Mouse (Mus musculus) heart, postnatal 0 days (tissue): ENCODE measurements around the gene Col18a1. TPM values are rescaled to one million over a fixed set of nuclear protein-coding genes. Genes with fewer than 3 reads are reported as not detected.
A peak's percentile ranks its signal among the peaks of the same experiment; 100 is the strongest.

Experiments
- ATAC-seq: fragments of 200-750 bp; cut with Nextera tagmentation; 2 replicates; pipeline ENCODE4 v1.8.0; 2017; ENCODE audit warnings: low read depth, moderate number of reproducible peaks, moderate library complexity; ENCODE audit not compliant: insufficient read depth
- DNase-seq: peaks from one replicate; pipeline ENCODE4 v3.0.0-alpha.2; 2016; ENCODE audit warnings: low spot score
- H3K27ac ChIP-seq: fragments of 300-500 bp; sonication (generic); 2 replicates; pipeline ENCODE4 v1.5.1; 2014; ENCODE audit warnings: low read depth, mild to moderate bottlenecking
- H3K27me3 ChIP-seq: fragments of 300-500 bp; sonication (generic); 2 replicates; pipeline ENCODE4 v1.6.1; 2014; ENCODE audit warnings: low read length, mixed read lengths; ENCODE audit not compliant: control insufficient read depth, insufficient read depth
- H3K36me3 ChIP-seq: fragments of 300-500 bp; sonication (generic); replicated peaks from 2 replicates; pipeline ENCODE4 v1.6.1; 2014; ENCODE audit warnings: low read length, mixed read lengths; ENCODE audit not compliant: control insufficient read depth, insufficient read depth
- H3K4me1 ChIP-seq: fragments of 300-500 bp; sonication (generic); 2 replicates; pipeline ENCODE4 v1.6.1; 2014; ENCODE audit warnings: antibody characterized with exemption; ENCODE audit not compliant: control insufficient read depth, insufficient read depth
- H3K4me2 ChIP-seq: fragments of 300-500 bp; sonication (generic); 2 replicates; pipeline ENCODE4 v1.6.1; 2014; ENCODE audit warnings: low read depth, mild to moderate bottlenecking, low read length, moderate library complexity
- H3K4me3 ChIP-seq: fragments of 300-500 bp; sonication (generic); 2 replicates; pipeline ENCODE4 v1.5.1; 2014; ENCODE audit warnings: low read depth, low read length
- H3K9ac ChIP-seq: fragments of 300-500 bp; sonication (generic); replicated peaks from 2 replicates; pipeline ENCODE4 v1.6.1; 2014; ENCODE audit warnings: low read depth, low read length, mixed read lengths
- H3K9me3 ChIP-seq: fragments of 300-500 bp; sonication (generic); replicated peaks from 2 replicates; pipeline ENCODE4 v1.6.1; 2016; ENCODE audit warnings: low read length; ENCODE audit not compliant: control insufficient read depth
- CTCF ChIP-seq: IDR thresholded peaks from 2 replicates; pipeline ENCODE4 v1.5.1; 2016; ENCODE audit warnings: antibody characterized with exemption, control low read depth, low read depth
- EP300 ChIP-seq: IDR thresholded peaks from 2 replicates; pipeline ENCODE4 v1.6.1; 2016; ENCODE audit warnings: antibody characterized with exemption, low read depth
- WGBS: fragments of 180-500 bp; shearing (Covaris S2); extraction: QIAGEN DNeasy Blood & Tissue Kit; methylation state at CpG from one replicate; pipeline ENCODE4 v1.1.7; 2014; 5-methylcytosine and 5-hydroxymethylcytosine counted together
- polyA plus RNA-seq: library from polyadenylated mRNA; unstranded; fragments of >200 nt; fragmentation: Nextera tagmentation; extraction: Ambion mirVana; gene quantifications from 2 replicates; pipeline ENCODE4 v1.2.1, GENCODE M21; 2015
- total RNA-seq: library from RNA; depleted of rRNA; stranded (reverse); fragments of >200 nt; gene quantifications from 2 replicates; pipeline ENCODE4 v1.2.3, GENCODE M21; 2014; ENCODE audit warnings: low replicate concordance

The Col18a1 gene
- total and polyA plus RNA-seq, 2 experiments from 2014 or later: 47.3 to 130 TPM

- no peaks in the 10 kb centered on the region for H3K27me3 ChIP-seq
- no peak overlapping the region for H3K27ac ChIP-seq
- no peak overlapping the region for H3K9ac ChIP-seq
- H3K9me3 ChIP-seq: no peaks in the 10 kb centered on the region
- H3K36me3 ChIP-seq: no peaks in the 10 kb centered on the region
- WGBS: 80% methylated on average over 4 of the region's 4 CpGs
- H3K4me3 ChIP-seq: no peak overlapping the region
- DNase-seq (no peak), ATAC-seq (no peak)
- 0 out of 2 replicates have a peak, but pooled peaks have one; percentile 6 for TF ChIP-seq CTCF
- TF ChIP-seq EP300: no peak
- H3K4me2 ChIP-seq: no peak overlapping the region
- peaks cover 4% of the 10 kb centered on the region; the same call in 1 of the 2 replicates for H3K4me1 ChIP-seq
Measured at GRCm38 (mm10) chr10:77120501-77120900, 45.8 kb downstream of the Col18a1 start.

- no peaks in the 10 kb centered on the region for H3K27me3 ChIP-seq
- no peak overlapping the region for H3K4me3 ChIP-seq
- ATAC-seq (no peak), DNase-seq (no peak)
- no peaks in the 10 kb centered on the region for H3K9me3 ChIP-seq
- H3K9ac ChIP-seq: no peak overlapping the region
- no peak overlapping the region for H3K27ac ChIP-seq
- no peaks in the 10 kb centered on the region for H3K36me3 ChIP-seq
- no peak overlapping the region for H3K4me2 ChIP-seq
- TF ChIP-seq CTCF: no peak
- no peak for TF ChIP-seq EP300
- peaks cover 4% of the 10 kb centered on the region; the same call in 1 of the 2 replicates for H3K4me1 ChIP-seq
- WGBS: 87% methylated on average over 11 of the region's 11 CpGs
Measured at GRCm38 (mm10) chr10:77119437-77119836, 46.9 kb downstream of the Col18a1 start.

- TF ChIP-seq EP300: no peak
- no peak for TF ChIP-seq CTCF
- no peak overlapping the region for H3K9ac ChIP-seq
- H3K4me1 ChIP-seq: peaks cover 4% of the 10 kb centered on the region; the same call in 1 of the 2 replicates
- no peak overlapping the region for H3K4me2 ChIP-seq
- H3K4me3 ChIP-seq: no peak overlapping the region
- 67% methylated on average over 1 of the region's 1 CpGs for WGBS
- no peaks in the 10 kb centered on the region for H3K9me3 ChIP-seq
- no peak for DNase-seq
- ATAC-seq: no peak
- no peak overlapping the region for H3K27ac ChIP-seq
- no peaks in the 10 kb centered on the region for H3K36me3 ChIP-seq
- no peaks in the 10 kb centered on the region for H3K27me3 ChIP-seq
Measured at GRCm38 (mm10) chr10:77118361-77118760, 48.0 kb downstream of the Col18a1 start.

GRCm38 (mm10) chr10:77116537-77117455 lies 49.6 kb downstream of the Col18a1 start:
- no peak overlapping the region for H3K4me3 ChIP-seq
- WGBS: 36% methylated on average over 4 of the region's 4 CpGs
- H3K9me3 ChIP-seq: no peaks in the 10 kb centered on the region
- TF ChIP-seq CTCF: no peak
- TF ChIP-seq EP300: no peak
- H3K4me2 ChIP-seq: no peak overlapping the region
- H3K36me3 ChIP-seq: no peaks in the 10 kb centered on the region
- H3K27me3 ChIP-seq: no peaks in the 10 kb centered on the region
- H3K9ac ChIP-seq: no peak overlapping the region
- no peak for ATAC-seq
- H3K27ac ChIP-seq: no peak overlapping the region
- H3K4me1 ChIP-seq: peaks cover 4% of the 10 kb centered on the region; the same call in 1 of the 2 replicates
- DNase-seq: no peak

DNA sequence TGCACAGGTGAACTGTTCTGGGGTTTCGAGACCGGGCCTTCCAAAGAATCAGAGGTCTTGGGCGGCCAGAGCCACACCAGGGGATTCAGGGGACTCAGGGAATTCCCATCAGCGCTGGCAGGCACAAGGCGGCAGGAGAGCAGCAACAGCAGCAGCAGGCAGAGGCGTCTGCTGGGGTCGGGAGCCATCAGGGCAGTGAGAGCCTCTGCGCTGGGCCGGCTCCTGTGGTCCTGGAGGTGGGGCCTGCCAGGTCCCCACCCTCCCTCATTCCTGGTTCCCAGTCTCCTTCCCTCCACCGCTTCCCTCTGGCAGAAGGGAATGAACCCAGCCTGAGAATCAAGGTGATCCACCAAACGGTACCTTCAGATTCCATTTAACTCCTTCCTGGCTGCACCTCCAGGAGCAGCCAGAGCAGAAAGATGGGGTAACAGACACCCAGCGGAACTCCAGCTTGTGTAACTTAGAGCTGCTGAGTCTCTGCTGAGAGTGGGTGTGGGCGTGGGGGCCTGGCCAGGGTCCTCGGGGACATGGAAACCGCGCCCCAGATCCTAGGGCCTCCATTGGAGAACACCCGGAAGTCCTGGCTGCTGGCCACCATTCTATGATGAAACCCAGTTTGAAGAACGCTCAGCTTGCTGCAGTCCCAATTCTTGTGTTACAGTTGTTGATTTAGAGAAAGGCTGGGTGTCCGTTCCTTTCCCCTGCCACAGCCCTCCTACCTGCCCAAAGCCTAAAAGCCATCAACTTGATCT lies 52.7 kb downstream of the Col18a1 start:
- no peak overlapping the region; the same call in 1 of the 2 replicates for H3K4me3 ChIP-seq
- no peak for TF ChIP-seq EP300
- no peak for TF ChIP-seq CTCF
- no peaks in the 10 kb centered on the region for H3K36me3 ChIP-seq
- H3K4me2 ChIP-seq: peak overlapping the region; percentile 26
- no peaks in the 10 kb centered on the region for H3K9me3 ChIP-seq
- no peak overlapping the region for H3K9ac ChIP-seq
- peaks cover 14% of the 10 kb centered on the region for H3K4me1 ChIP-seq
- no peak for DNase-seq
- no peaks in the 10 kb centered on the region for H3K27me3 ChIP-seq
- 0 out of 2 replicates have a peak, but pooled peaks have one; percentile 22 for ATAC-seq
- no peak overlapping the region for H3K27ac ChIP-seq
- 46% methylated on average over 19 of the region's 19 CpGs for WGBS
